Mouse (Mus musculus) liver, adult 2 months (tissue): ENCODE measurements around the gene Uchl4.

Experiments used
- CTCF ChIP-seq: fragments of 200-500 bp; IDR thresholded peaks from 2 replicates; pipeline ENCODE4 v1.5.1; 2011; ENCODE audit warnings: low read depth, low read length, control low read depth
- POLR2A ChIP-seq: fragments of 200-500 bp; IDR thresholded peaks from 2 replicates; pipeline ENCODE4 v1.6.1; 2011; ENCODE audit warnings: low read length, control low read depth; ENCODE audit not compliant: insufficient read depth; ENCODE audit errors: extremely low read depth

DNA sequence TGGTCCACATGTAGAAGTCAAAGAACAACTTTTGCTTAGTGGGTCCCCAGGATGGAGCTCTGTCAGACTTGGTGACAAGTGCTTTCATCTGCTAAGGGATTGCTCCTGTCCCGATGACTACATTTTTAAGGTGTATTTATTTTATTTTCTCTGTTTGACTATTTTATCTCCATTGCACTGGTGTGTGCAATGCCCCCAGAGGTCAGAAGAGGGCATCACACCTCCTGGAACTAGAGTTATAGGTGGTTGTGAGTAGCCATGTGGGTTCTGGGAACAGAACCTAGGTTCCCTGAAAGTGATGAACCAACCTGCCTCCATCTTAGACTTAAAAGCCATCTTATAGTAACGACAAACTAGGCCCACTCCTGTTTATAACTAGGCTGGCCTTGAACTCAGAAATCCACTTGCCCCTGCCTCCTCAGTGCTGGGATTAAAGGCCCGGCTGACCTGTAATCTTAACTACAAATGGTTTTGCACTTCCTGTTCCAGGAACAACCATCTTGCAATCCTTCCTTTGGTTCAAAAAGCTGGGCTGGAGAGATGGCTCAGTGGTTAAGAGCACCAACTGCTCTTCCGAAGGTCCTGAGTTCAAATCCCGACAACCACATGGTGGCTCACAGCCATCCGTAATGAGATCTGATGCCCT lies 43.8 kb downstream of the Uchl4 start:
- no peak for TF ChIP-seq CTCF
- TF ChIP-seq POLR2A, result no peak
